Mouse (Mus musculus) kidney, adult 2 months (tissue): ENCODE results near the gene Ipo8. TPM values are rescaled to one million over a fixed set of nuclear protein-coding genes. Genes with fewer than 3 reads are reported as not detected.

ENCODE experiments used
- DNase-seq: peaks from one replicate; pipeline ENCODE4 v3.0.0; 2021
- H3K27ac ChIP-seq: fragments of 200-500 bp; 2 replicates; pipeline ENCODE4 v1.5.1; 2012; ENCODE audit warnings: low read depth, low read length, control low read depth, inconsistent platforms; ENCODE audit not compliant: insufficient read depth
- H3K27me3 ChIP-seq: fragments of 200-500 bp; replicated peaks from 2 replicates; pipeline ENCODE4 v1.6.1; 2012; ENCODE audit warnings: mild to moderate bottlenecking, moderate library complexity, low read length, inconsistent platforms; ENCODE audit not compliant: control insufficient read depth, insufficient read depth
- H3K36me3 ChIP-seq: fragments of 200-500 bp; 2 replicates; pipeline ENCODE4 v1.6.1; 2012; ENCODE audit warnings: mild to moderate bottlenecking, moderate library complexity, low read length, inconsistent platforms; ENCODE audit not compliant: control insufficient read depth, insufficient read depth
- H3K4me1 ChIP-seq: fragments of 200-500 bp; 2 replicates; pipeline ENCODE4 v1.6.1; 2011; ENCODE audit warnings: low read length; ENCODE audit not compliant: control insufficient read depth, insufficient read depth
- H3K4me3 ChIP-seq: fragments of 200-500 bp; 2 replicates; pipeline ENCODE4 v1.5.1; 2011; ENCODE audit warnings: mild to moderate bottlenecking, low read depth, low read length, control low read depth; ENCODE audit not compliant: insufficient read depth
- CTCF ChIP-seq: fragments of 200-500 bp; conservative IDR thresholded peaks from 2 replicates; pipeline ENCODE4 v1.5.1; 2011; ENCODE audit warnings: low read depth, mild to moderate bottlenecking, control low read depth, low read length, moderate library complexity, mixed read lengths; ENCODE audit not compliant: insufficient read depth, insufficient read length
- POLR2A ChIP-seq: fragments of 200-500 bp; IDR thresholded peaks from one replicate; pipeline ENCODE4 v1.6.1; 2011; ENCODE audit warnings: low read depth, low read length, control low read depth
- WGBS: fragments of 180-500 bp; shearing (Covaris S2); methylation state at CpG from one replicate; pipeline ENCODE4 v1.1.7; 2018; 5-methylcytosine and 5-hydroxymethylcytosine counted together
- polyA plus RNA-seq: library from polyadenylated mRNA; depleted of rRNA; stranded (reverse); fragments of >200 nt; gene quantifications from 2 replicates; pipeline ENCODE4 v1.2.3, GENCODE M21; 2012

Ipo8 gene
- polyA plus RNA-seq, 1 experiment = 16.6 TPM

DNA sequence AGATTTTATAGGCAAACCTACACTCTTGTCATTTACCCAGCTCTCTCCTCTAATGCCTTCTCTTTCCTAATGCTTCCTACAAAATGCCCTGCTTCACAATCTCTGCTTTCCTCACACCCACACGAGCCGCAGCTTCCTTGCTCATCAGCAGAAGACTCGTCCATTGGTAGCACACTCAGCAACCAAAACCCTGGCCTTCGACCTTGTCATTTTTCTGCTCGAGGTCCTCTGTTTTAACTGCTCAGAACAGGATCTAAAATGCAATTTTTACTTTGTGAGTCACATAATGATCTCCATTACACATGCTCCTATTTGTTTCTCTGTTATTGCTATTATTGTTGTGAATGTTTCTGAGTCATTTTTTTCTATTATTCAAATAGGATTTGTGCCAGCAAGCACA, 45.1 kb downstream of the Ipo8 start:
- no peak overlapping the region for H3K4me3 ChIP-seq
- no peak overlapping the region for H3K27ac ChIP-seq
- 84% methylated on average over 5 of the region's 5 CpGs for WGBS
- H3K27me3 ChIP-seq = no peaks in the 10 kb centered on the region
- peaks cover 9% of the 10 kb centered on the region for H3K36me3 ChIP-seq
- no peaks in the 10 kb centered on the region for H3K4me1 ChIP-seq
- no peak for TF ChIP-seq POLR2A
- no peak for TF ChIP-seq CTCF
- no peak for DNase-seq

DNA sequence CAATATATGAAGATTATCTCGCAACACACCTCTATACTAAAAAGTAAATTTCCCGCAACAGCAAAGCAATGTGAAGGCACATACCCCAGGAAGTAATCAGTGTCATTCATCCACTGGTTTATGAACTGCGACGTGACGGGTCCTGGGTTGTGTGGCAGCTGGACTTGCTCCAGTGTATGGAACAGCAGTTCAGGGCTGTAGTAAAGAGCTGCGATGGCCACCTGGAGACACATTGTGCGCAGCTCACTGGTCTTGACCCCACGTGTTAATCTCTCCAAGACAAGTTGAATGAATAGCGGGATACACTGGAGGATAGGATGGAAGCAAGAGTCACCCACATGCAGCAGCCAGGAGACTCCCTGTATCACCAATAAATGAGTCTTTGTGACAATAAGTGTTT, 46.8 kb downstream of the Ipo8 start:
- H3K27me3 ChIP-seq = no peaks in the 10 kb centered on the region
- H3K27ac ChIP-seq = no peak overlapping the region
- H3K4me3 ChIP-seq = no peak overlapping the region
- TF ChIP-seq CTCF (no peak), POLR2A (no peak)
- DNase-seq = no peak
- 75% methylated on average over 9 of the region's 9 CpGs for WGBS
- H3K4me1 ChIP-seq = no peaks in the 10 kb centered on the region
- H3K36me3 ChIP-seq = peaks cover 9% of the 10 kb centered on the region

DNA sequence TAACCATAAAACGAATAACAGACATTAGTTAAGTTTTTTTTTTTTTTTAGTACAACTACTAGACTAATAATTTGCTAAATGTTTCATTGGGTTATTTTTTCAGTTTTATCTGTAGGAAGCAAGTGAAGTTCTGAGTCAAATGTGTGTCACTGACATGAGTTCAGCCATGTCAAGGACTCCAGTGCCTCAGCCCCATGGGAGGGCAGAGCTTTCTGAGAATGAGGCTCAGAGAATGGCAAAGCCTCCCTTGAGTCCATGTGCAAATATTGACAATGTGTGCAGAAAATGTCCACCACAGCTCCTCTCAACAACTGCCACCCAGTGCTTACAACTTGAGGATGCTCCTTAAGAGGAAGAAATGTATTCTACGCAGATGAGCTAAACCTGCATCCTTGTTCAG, 55.0 kb downstream of the Ipo8 start:
- Histone ChIP-seq H3K27ac (no peak overlapping the region), H3K36me3 (peaks cover 4% of the 10 kb centered on the region), H3K27me3 (no peaks in the 10 kb centered on the region), H3K4me3 (no peak overlapping the region), H3K4me1 (no peaks in the 10 kb centered on the region)
- TF ChIP-seq CTCF = no peak
- no peak for TF ChIP-seq POLR2A
- no peak for DNase-seq
- WGBS = 96% methylated on average over 2 of the region's 2 CpGs

GRCm38 (mm10) chr6:148771423-148771822, 59.8 kb downstream of the Ipo8 start:
- no peaks in the 10 kb centered on the region for H3K27me3 ChIP-seq
- no peak for TF ChIP-seq POLR2A
- TF ChIP-seq CTCF = no peak
- no peak for DNase-seq
- WGBS = 67% methylated on average over 3 of the region's 3 CpGs
- no peaks in the 10 kb centered on the region for H3K4me1 ChIP-seq
- peaks cover 4% of the 10 kb centered on the region for H3K36me3 ChIP-seq
- H3K27ac ChIP-seq = no peak overlapping the region
- no peak overlapping the region for H3K4me3 ChIP-seq

DNA sequence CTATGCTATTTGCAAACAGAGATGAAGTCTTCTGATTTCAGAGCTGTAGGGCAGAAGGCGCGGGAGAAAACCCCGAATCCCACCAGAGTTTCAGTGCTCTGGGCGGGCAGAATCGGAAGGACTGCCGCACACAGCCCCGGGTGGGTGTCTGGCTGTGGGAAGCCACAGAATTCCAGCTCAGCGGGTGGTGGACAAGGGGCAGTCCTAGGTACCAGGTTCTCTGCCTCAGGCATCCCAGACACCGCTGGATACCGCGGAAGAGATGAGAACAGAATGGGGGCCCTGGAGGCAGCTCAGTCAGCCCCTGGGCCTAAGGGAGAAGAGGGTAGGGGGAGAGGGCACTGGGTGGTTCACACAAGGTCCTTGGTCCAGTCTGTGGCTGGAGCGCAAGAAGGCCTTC, 62.8 kb downstream of the Ipo8 start:
- WGBS = 90% methylated on average over 12 of the region's 12 CpGs
- Histone ChIP-seq H3K4me1 (no peaks in the 10 kb centered on the region), H3K27me3 (no peaks in the 10 kb centered on the region), H3K27ac (no peak overlapping the region), H3K36me3 (no peaks in the 10 kb centered on the region; the same call in none of the 2 replicates), H3K4me3 (no peak overlapping the region)
- DNase-seq = no peak
- TF ChIP-seq CTCF (no peak), POLR2A (no peak)

DNA sequence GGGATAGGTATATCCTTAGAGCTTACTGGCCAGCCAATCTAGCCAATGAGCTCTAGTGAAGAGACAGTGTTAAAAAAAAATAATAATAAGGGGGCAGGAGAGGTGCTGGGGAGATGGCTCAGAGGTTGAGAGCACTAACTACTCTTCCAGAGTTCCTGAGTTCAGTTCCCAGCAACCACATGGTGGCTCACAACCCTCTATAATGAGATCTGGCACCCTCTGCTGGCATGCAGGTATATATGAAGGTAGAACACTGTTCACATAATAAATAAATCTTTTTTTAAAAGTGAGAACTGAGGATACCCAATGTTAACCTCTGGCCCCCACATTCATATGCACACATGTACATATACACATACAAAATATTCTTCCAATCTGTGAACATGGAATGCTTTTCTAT, 64.0 kb downstream of the Ipo8 start:
- no peak for TF ChIP-seq POLR2A
- no peak for TF ChIP-seq CTCF
- no peak overlapping the region for H3K4me3 ChIP-seq
- no peaks in the 10 kb centered on the region for H3K27me3 ChIP-seq
- H3K4me1 ChIP-seq = no peaks in the 10 kb centered on the region
- no peak for DNase-seq
- H3K27ac ChIP-seq = no peak overlapping the region
- no peaks in the 10 kb centered on the region; the same call in 1 of the 2 replicates for H3K36me3 ChIP-seq

GRCm38 (mm10) chr6:148761967-148762712, 69.1 kb downstream of the Ipo8 start:
- TF ChIP-seq POLR2A = no peak
- TF ChIP-seq CTCF = no peak
- no peaks in the 10 kb centered on the region for H3K27me3 ChIP-seq

More at GRCm38 (mm10) chr6:148761967-148762712, 69.1 kb downstream of the Ipo8 start:
- Histone ChIP-seq H3K4me3 (no peak overlapping the region), H3K36me3 (no peaks in the 10 kb centered on the region), H3K4me1 (no peaks in the 10 kb centered on the region), H3K27ac (no peak overlapping the region)
- no peak for DNase-seq
- WGBS = 86% methylated on average over 3 of the region's 3 CpGs
